Mouse (Mus musculus): ENCODE data around the gene Bub3. TPM values are rescaled to one million over a fixed set of nuclear protein-coding genes. Genes with fewer than 3 reads are reported as not detected.

Bub3 gene
- total RNA-seq (2014; fragmentation: Nextera tagmentation) (186 and 191 TPM in 2 replicates), total RNA-seq (2017) (131 and 138 TPM in 2 replicates), polyA plus RNA-seq (2012) (49.0 and 57.3 TPM in 2 replicates)

DNA sequence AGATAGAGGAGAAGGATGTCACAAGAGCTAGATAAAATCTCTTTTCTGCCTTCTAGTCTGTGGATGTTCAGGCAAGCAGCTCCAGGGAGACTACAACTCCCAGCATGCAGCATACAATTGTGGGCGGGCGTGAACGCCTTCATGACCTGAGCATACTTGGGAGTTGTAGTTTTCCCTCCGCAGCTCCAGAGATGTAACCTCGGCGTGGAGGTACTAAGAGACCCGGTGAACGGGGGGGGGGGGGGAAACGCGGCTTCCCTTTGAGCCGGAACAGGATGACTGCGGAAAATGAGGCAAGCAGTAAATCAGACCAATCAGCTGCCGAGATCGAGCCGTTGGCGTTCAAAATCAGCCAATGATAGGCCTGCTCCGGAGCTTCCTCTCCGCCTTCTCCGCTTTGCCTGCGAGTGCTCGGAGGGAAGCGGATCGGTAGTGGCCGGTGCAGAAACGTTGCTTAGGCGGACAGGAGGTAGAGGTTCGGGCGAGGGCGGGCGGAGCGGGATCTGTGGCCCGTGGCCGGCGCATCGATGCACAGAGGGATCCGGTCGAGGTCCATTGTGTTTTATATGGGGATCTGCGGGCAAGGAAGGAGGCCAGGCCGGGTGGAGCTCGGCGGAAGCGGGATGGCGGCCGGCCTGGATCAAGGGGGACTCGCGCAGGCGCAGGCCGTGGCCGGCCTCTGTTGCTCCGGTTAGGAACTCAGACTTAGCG is at the start of gene Bub3:
Gene Bub3 (plus strand): TSS at position 237 of the 711 bp plus-strand sequence.
- H3K27me3 ChIP-seq (ENCODE audit: insufficient read depth, low read length): peaks cover 19% of the 10 kb centered on the region
- TF ChIP-seq TAL1 (conservative IDR thresholded peaks at IDR 0.05; ENCODE audit: low read depth, low read length): no peak
- peaks cover 8% of the 10 kb centered on the region for H3K9me3 ChIP-seq (replicated peaks)
- peak within 1 kb of the TSS; percentile 86 for H3K4me3 ChIP-seq (ENCODE audit: low read depth, low read length)
- H3K36me3 ChIP-seq (replicated peaks): peaks cover 43% of the 10 kb centered on the region
- DNase-seq (ENCODE audit: low spot score) (peak; percentile 97), ATAC-seq (ENCODE audit: extremely low read depth, insufficient number of reproducible peaks, low FRiP score, poor library complexity, severe bottlenecking) (peak; percentile 96)
- H3K4me1 ChIP-seq (ENCODE audit: insufficient read depth, low read depth, low read length): peaks cover 40% of the 10 kb centered on the region

- Histone ChIP-seq H3K4me3 (ENCODE audit: low read depth, low read length) (no peak overlapping the region), H3K9me3 (replicated peaks) (peaks cover 38% of the 10 kb centered on the region), H3K27me3 (ENCODE audit: insufficient read depth, low read length) (peaks cover 3% of the 10 kb centered on the region; the same call in 1 of the 2 replicates), H3K36me3 (replicated peaks) (no peaks in the 10 kb centered on the region), H3K4me1 (ENCODE audit: insufficient read depth, low read depth, low read length) (no peaks in the 10 kb centered on the region)
- DNase-seq (ENCODE audit: low spot score) (no peak), ATAC-seq (ENCODE audit: extremely low read depth, insufficient number of reproducible peaks, low FRiP score, poor library complexity, severe bottlenecking) (0 out of 2 replicates have a peak, but pooled peaks have one; percentile 22)
- TF ChIP-seq POLR2AphosphoS5 (IDR thresholded peaks at IDR 0.05; ENCODE audit: insufficient replicate concordance, low read depth, low read length): no peak
- no peak for TF ChIP-seq TAL1 (conservative IDR thresholded peaks at IDR 0.05; ENCODE audit: low read depth, low read length)
- TF ChIP-seq CTCF (IDR thresholded peaks at IDR 0.05; ENCODE audit: low read depth, low read length): 0 out of 2 replicates have a peak, but pooled peaks have one; percentile 22
- no peak for TF ChIP-seq GATA1 (IDR thresholded peaks at IDR 0.05; ENCODE audit: borderline replicate concordance, low read length)
- TF ChIP-seq GATA2 (IDR thresholded peaks at IDR 0.05; ENCODE audit: borderline replicate concordance, low read depth, low read length): no peak
Measured at GRCm38 (mm10) chr7:131539979-131540378, 20.0 kb upstream of the Bub3 start.

DNA sequence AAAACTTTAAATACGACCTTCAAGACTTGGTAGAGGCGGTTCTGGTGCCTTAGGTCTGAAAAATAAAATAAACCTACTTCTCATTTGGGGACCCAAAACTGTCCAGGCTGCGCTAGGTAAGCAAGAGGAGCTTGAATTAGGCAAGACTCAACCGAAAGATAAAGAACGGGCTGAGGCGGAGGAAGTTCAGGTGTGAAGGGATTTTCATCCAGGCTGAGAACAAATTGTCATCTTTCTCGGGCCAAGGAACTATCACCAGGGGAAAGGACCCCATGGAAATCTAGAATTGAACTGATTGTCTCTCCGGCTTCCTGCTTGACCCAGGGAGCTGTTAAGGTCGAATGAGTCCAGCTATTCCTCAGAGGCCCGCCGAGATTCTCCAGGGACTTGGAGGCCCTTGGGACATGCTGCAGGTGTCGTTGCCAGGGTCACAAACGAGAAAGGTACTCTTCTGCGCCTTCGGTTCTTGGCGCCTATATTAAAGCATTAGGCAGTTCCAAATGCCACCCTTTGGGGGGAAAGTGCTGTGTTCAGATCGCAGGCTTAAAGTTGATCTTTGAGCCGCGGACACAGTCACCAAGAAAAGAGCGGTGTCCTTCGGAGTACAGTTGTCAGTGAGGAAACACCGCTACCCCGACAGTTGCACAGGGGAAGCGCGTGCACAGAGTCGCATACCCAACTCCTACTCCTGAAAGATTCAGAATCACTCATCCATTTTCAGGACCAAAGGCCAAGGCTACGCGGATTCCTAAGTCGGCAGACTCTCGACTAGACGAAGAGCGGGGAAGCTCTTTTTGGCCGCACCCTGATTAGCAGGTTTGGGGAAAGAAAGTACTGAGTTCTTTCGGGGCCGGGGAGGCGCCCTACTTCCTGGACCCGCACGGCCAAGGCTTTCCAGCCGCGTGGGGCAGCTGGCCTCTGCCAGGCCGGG is 18.6 kb upstream of the Bub3 start:
- no peak for TF ChIP-seq POLR2AphosphoS5 (IDR thresholded peaks at IDR 0.05; ENCODE audit: insufficient replicate concordance, low read depth, low read length)
- no peak for TF ChIP-seq CTCF (IDR thresholded peaks at IDR 0.05; ENCODE audit: low read depth, low read length)
- TF ChIP-seq TAL1 (conservative IDR thresholded peaks at IDR 0.05; ENCODE audit: low read depth, low read length): no peak
- no peak for TF ChIP-seq GATA2 (IDR thresholded peaks at IDR 0.05; ENCODE audit: borderline replicate concordance, low read depth, low read length)
- TF ChIP-seq GATA1 (IDR thresholded peaks at IDR 0.05; ENCODE audit: borderline replicate concordance, low read length): no peak
- H3K9me3 ChIP-seq (replicated peaks): peaks cover 38% of the 10 kb centered on the region
- H3K36me3 ChIP-seq (replicated peaks): no peaks in the 10 kb centered on the region
- no peaks in the 10 kb centered on the region for H3K4me1 ChIP-seq (ENCODE audit: insufficient read depth, low read depth, low read length)
- DNase-seq (ENCODE audit: low spot score): no peak
- no peak for ATAC-seq (ENCODE audit: extremely low read depth, insufficient number of reproducible peaks, low FRiP score, poor library complexity, severe bottlenecking)
- peak overlapping the region; percentile 2; the same call in 1 of the 2 replicates for H3K4me3 ChIP-seq (ENCODE audit: low read depth, low read length)
- H3K27me3 ChIP-seq (ENCODE audit: insufficient read depth, low read length): peaks cover 6% of the 10 kb centered on the region

DNA sequence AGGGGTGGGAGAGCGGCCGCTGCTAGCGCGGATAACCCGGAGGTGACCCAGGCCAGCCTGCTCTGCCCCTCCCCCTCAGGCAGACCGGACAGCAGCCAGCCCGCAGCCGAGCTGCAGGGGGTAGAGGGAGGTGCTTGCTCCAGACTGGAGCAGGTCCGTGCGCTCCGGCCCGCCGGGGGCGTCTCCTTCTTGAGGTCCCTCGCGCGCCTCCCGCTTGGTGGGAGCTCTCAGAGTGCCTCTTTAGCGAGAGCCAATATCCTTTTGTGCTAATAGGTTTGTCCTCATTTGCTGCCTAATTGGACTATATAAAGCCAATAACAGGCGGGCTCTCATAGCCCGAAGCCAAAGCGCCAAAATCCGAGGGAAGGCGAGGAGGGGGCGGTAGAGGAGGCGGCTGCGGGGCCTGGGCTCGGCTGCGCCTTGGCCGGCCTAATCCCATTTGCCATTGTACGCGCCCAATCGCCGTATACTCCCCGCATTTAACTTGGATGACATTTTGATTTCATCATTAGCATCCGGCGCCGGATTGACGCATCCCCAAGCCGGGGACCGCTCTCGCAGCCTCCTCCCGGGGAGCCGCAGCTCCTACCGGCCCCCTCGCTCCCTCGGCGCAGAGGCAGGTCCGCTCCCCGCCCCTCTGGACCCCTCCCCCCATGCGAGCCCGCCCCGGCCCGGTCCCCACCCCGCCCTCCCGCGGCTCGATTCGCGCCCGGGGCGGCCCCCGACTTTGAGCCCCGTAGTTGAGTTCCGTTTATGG is 17.7 kb upstream of the Bub3 start, which contains the start of gene Hmx3:
Gene Hmx3 (plus strand): TSS at position 753 of the 757 bp plus-strand sequence.
- DNase-seq (ENCODE audit: low spot score) (no peak), ATAC-seq (ENCODE audit: extremely low read depth, insufficient number of reproducible peaks, low FRiP score, poor library complexity, severe bottlenecking) (no peak)
- Histone ChIP-seq H3K4me1 (ENCODE audit: insufficient read depth, low read depth, low read length) (no peaks in the 10 kb centered on the region), H3K36me3 (replicated peaks) (no peaks in the 10 kb centered on the region), H3K27me3 (ENCODE audit: insufficient read depth, low read length) (peaks cover 11% of the 10 kb centered on the region), H3K9me3 (replicated peaks) (peaks cover 38% of the 10 kb centered on the region), H3K4me3 (ENCODE audit: low read depth, low read length) (peak within 1 kb of the TSS; percentile 32; the same call in 1 of the 2 replicates)
- TF ChIP-seq POLR2AphosphoS5 (IDR thresholded peaks at IDR 0.05; ENCODE audit: insufficient replicate concordance, low read depth, low read length) (no peak), TAL1 (conservative IDR thresholded peaks at IDR 0.05; ENCODE audit: low read depth, low read length) (no peak), GATA1 (IDR thresholded peaks at IDR 0.05; ENCODE audit: borderline replicate concordance, low read length) (no peak), GATA2 (IDR thresholded peaks at IDR 0.05; ENCODE audit: borderline replicate concordance, low read depth, low read length) (no peak), CTCF (IDR thresholded peaks at IDR 0.05; ENCODE audit: low read depth, low read length) (no peak)

DNA sequence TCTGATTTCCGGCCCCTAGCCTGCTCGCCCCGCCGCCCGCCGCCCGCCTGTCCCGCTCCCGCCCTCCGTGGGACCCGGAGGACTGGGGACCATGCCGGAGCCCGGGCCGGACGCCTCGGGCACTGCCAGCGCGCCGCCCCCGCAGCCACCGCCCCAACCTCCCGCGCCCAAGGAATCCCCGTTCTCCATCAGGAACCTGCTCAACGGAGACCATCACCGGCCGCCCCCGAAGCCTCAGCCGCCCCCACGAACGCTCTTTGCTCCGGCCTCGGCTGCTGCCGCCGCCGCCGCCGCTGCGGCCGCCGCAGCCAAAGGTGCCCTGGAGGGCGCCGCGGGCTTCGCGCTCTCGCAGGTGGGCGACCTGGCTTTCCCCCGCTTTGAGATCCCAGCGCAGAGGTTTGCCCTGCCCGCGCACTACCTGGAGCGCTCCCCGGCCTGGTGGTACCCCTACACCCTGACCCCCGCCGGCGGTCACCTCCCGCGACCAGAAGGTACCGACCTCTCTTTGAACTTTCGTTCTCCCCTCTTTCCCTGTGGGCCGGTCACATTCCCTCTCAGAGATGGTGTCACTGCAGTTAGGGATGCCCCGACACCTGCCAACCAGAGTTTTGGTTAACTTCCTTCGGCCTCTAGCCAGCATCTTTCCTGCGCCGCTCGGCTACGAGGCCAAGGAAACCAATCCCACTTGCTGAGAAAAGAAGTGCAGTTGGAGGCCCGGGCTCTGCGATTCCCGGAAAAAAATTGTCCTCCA is 17.0 kb upstream of the Bub3 start:
- peak overlapping the region; percentile 27; the same call in 1 of the 2 replicates for H3K4me3 ChIP-seq (ENCODE audit: low read depth, low read length)
- TF ChIP-seq POLR2AphosphoS5 (IDR thresholded peaks at IDR 0.05; ENCODE audit: insufficient replicate concordance, low read depth, low read length) (no peak), TAL1 (conservative IDR thresholded peaks at IDR 0.05; ENCODE audit: low read depth, low read length) (no peak), CTCF (IDR thresholded peaks at IDR 0.05; ENCODE audit: low read depth, low read length) (no peak), GATA1 (IDR thresholded peaks at IDR 0.05; ENCODE audit: borderline replicate concordance, low read length) (no peak), GATA2 (IDR thresholded peaks at IDR 0.05; ENCODE audit: borderline replicate concordance, low read depth, low read length) (no peak)
- no peak for DNase-seq (ENCODE audit: low spot score)
- H3K9me3 ChIP-seq (replicated peaks): peaks cover 38% of the 10 kb centered on the region
- H3K4me1 ChIP-seq (ENCODE audit: insufficient read depth, low read depth, low read length): no peaks in the 10 kb centered on the region
- H3K36me3 ChIP-seq (replicated peaks): no peaks in the 10 kb centered on the region
- ATAC-seq (ENCODE audit: extremely low read depth, insufficient number of reproducible peaks, low FRiP score, poor library complexity, severe bottlenecking): no peak
- H3K27me3 ChIP-seq (ENCODE audit: insufficient read depth, low read length): peaks cover 18% of the 10 kb centered on the region
